ENCODE assay signal across 9 mouse cellular contexts in genomic region chr1:181022265-181022664, GRCm38 (mm10). TPM values are rescaled to one million over a fixed set of nuclear protein-coding genes. Genes with fewer than 3 reads are reported as not detected.
DNase-seq lines count a peak whose midpoint lies in the region.
"Had no signal": no experiment of that assay in that cellular context is flagged by ENCODE, and none has a peak within 500 bp of the region (broad histone marks: within the 10 kb centered on the region; RNA-seq: fewer than 3 reads in every experiment).

No protein-coding gene starts in this region.

- DNase-seq in gastrocnemius, adult 18-20 months (ENCODE audit: low spot score): peak; percentile 64
- no peak for DNase-seq in gastrocnemius, postnatal 14 days
- DNase-seq in Muller cell, postnatal 12 days (ENCODE audit: inconsistent ontology term): peak; percentile 73
- DNase-seq in cerebellum, postnatal 10 days: peak; percentile 79 to 86
- peak; percentile 66 to 80 for DNase-seq in heart, postnatal 10 days
- peak; percentile 45 for DNase-seq in layer of hippocampus, adult 9-11 months
- peak; percentile 81 for DNase-seq in lung, postnatal 10 days
- DNase-seq in spleen, postnatal 4 days (ENCODE audit: low spot score in 2 of 2): peak; percentile 75 to 84

- intact Hi-C loops in gastrocnemius, postnatal 14 days (cut with DNase I; ENCODE audit: low total_unique reads): no loop called here
- intact Hi-C loops in heart, postnatal 10 days (cut with DNase I): no loop called here

RNA-seq across cellular contexts. Expression of gene Ephx1, which starts 1.6 kb away (rescaled TPM):
- 10 to 100 TPM; 13.0 to 16.0 TPM for total RNA-seq in gastrocnemius, adult 18-20 months (2021)
- total RNA-seq in gastrocnemius, postnatal 14 days (2021): 10 to 100 TPM; 13.5 to 16.4 TPM
- 10 to 100 TPM; 20.5 to 21.2 TPM for total RNA-seq in heart, postnatal 10 days (2021)

RNA-seq across cellular contexts. Expression of gene 9130409I23Rik, which starts 28.8 kb away (rescaled TPM):
- total RNA-seq in gastrocnemius, adult 18-20 months (2021): not detected
- not detected for total RNA-seq in gastrocnemius, postnatal 14 days (2021)
- total RNA-seq in heart, postnatal 10 days (2021): not detected
- total RNA-seq: adrenal gland, adult 18-20 months had no signal
